Mouse (Mus musculus) kidney, embryonic 14.5 days (tissue): ENCODE results near the gene Pyy. TPM values are rescaled to one million over a fixed set of nuclear protein-coding genes. Genes with fewer than 3 reads are reported as not detected.

Source experiments
- ATAC-seq: fragments of 200-750 bp; cut with Nextera tagmentation; 2 replicates; pipeline ENCODE4 v1.8.0; 2017; ENCODE audit warnings: moderate number of reproducible peaks, mild to moderate bottlenecking, moderate TSS enrichment, moderate library complexity; ENCODE audit not compliant: low FRiP score, low TSS enrichment
- H3K27ac ChIP-seq: fragments of 300-500 bp; sonication (generic); 2 replicates; pipeline ENCODE4 v1.5.1; 2014; ENCODE audit warnings: low read depth, mild to moderate bottlenecking, low read length, moderate library complexity, mixed read lengths
- H3K27me3 ChIP-seq: fragments of 300-500 bp; sonication (generic); 2 replicates; pipeline ENCODE4 v1.6.1; 2014; ENCODE audit warnings: mild to moderate bottlenecking, low read length; ENCODE audit not compliant: control insufficient read depth, insufficient read depth
- H3K36me3 ChIP-seq: fragments of 300-500 bp; sonication (generic); 2 replicates; pipeline ENCODE4 v1.6.1; 2014; ENCODE audit warnings: low read length, mixed read lengths; ENCODE audit not compliant: control insufficient read depth, insufficient read depth
- H3K4me1 ChIP-seq: fragments of 300-500 bp; sonication (generic); 2 replicates; pipeline ENCODE4 v1.6.1; 2014; ENCODE audit warnings: low read length, mixed read lengths; ENCODE audit not compliant: control insufficient read depth, insufficient read depth
- H3K4me2 ChIP-seq: fragments of 300-500 bp; sonication (generic); replicated peaks from 2 replicates; pipeline ENCODE4 v1.6.1; 2014; ENCODE audit warnings: low read depth, mild to moderate bottlenecking, low read length
- H3K4me3 ChIP-seq: fragments of 300-500 bp; sonication (generic); 2 replicates; pipeline ENCODE4 v1.5.1; 2014; ENCODE audit warnings: mild to moderate bottlenecking, low read length
- H3K9ac ChIP-seq: fragments of 300-500 bp; sonication (generic); 2 replicates; pipeline ENCODE4 v1.6.1; 2014; ENCODE audit warnings: low read depth, mild to moderate bottlenecking, low read length, moderate library complexity
- H3K9me3 ChIP-seq: fragments of 300-500 bp; sonication (generic); 2 replicates; pipeline ENCODE4 v1.6.1; 2016; ENCODE audit warnings: low read length; ENCODE audit not compliant: control insufficient read depth
- WGBS: fragments of 180-500 bp; shearing (Covaris S2); extraction: QIAGEN DNeasy Blood & Tissue Kit; methylation state at CpG from one replicate; pipeline ENCODE4 v1.1.7; 2014; 5-methylcytosine and 5-hydroxymethylcytosine counted together
- polyA plus RNA-seq: library from polyadenylated mRNA; unstranded; fragments of >200 nt; fragmentation: Nextera tagmentation; extraction: Ambion mirVana; gene quantifications from 2 replicates; pipeline ENCODE4 v1.2.1, GENCODE M21; 2014

Pyy gene
- polyA plus RNA-seq, 1 experiment from 2014 or later, result not detected

GRCm38 (mm10) chr11:102087081-102087751 is 20.4 kb downstream of the Pyy start:
- Histone ChIP-seq H3K27me3 (no peaks in the 10 kb centered on the region), H3K4me3 (peak overlapping the region; percentile 73), H3K9me3 (no peaks in the 10 kb centered on the region), H3K9ac (peak overlapping the region; percentile 63), H3K4me1 (peaks cover 19% of the 10 kb centered on the region; the same call in 1 of the 2 replicates), H3K4me2 (peak overlapping the region; percentile 94), H3K36me3 (no peaks in the 10 kb centered on the region), H3K27ac (peak overlapping the region; percentile 69)
- ATAC-seq, result peak; percentile 67
- WGBS, result under 1% methylated on average over 39 of the region's 39 CpGs

- Histone ChIP-seq H3K27ac (peak overlapping the region; percentile 69; the same call in 1 of the 2 replicates), H3K4me3 (peak overlapping the region; percentile 73), H3K4me1 (peaks cover 19% of the 10 kb centered on the region; the same call in 1 of the 2 replicates), H3K9me3 (no peaks in the 10 kb centered on the region), H3K27me3 (no peaks in the 10 kb centered on the region), H3K36me3 (no peaks in the 10 kb centered on the region), H3K9ac (no peak overlapping the region), H3K4me2 (peak overlapping the region; percentile 94)
- 20% methylated on average over 3 of the region's 3 CpGs for WGBS
- no peak for ATAC-seq
These were observed 21.3 kb downstream of the Pyy start for GRCm38 (mm10) chr11:102086331-102086730.

GRCm38 (mm10) chr11:102084159-102084558 is 23.5 kb downstream of the Pyy start:
- Histone ChIP-seq H3K27ac (peak overlapping the region; percentile 69), H3K36me3 (no peaks in the 10 kb centered on the region), H3K4me1 (peaks cover 18% of the 10 kb centered on the region; the same call in 1 of the 2 replicates), H3K4me2 (0 out of 2 replicates have a peak overlapping the region, but pooled peaks have one; percentile 10), H3K27me3 (no peaks in the 10 kb centered on the region), H3K4me3 (no peak overlapping the region), H3K9ac (no peak overlapping the region), H3K9me3 (no peaks in the 10 kb centered on the region)
- 34% methylated on average over 7 of the region's 7 CpGs for WGBS
- ATAC-seq, result peak; percentile 33; the same call in 1 of the 2 replicates

- Histone ChIP-seq H3K36me3 (no peaks in the 10 kb centered on the region; the same call in 1 of the 2 replicates), H3K4me2 (no peak overlapping the region), H3K4me3 (no peak overlapping the region), H3K9ac (no peak overlapping the region), H3K9me3 (no peaks in the 10 kb centered on the region), H3K27me3 (no peaks in the 10 kb centered on the region), H3K27ac (no peak overlapping the region), H3K4me1 (peaks cover 16% of the 10 kb centered on the region; the same call in 1 of the 2 replicates)
- 69% methylated on average over 4 of the region's 4 CpGs for WGBS
- no peak for ATAC-seq
These were observed 24.4 kb downstream of the Pyy start for GRCm38 (mm10) chr11:102083193-102083592.

- Histone ChIP-seq H3K27ac (no peak overlapping the region), H3K4me3 (peak overlapping the region; percentile 36), H3K4me2 (peak overlapping the region; percentile 81), H3K9ac (peak overlapping the region; percentile 25; the same call in 1 of the 2 replicates), H3K9me3 (no peaks in the 10 kb centered on the region), H3K27me3 (no peaks in the 10 kb centered on the region), H3K4me1 (peaks cover 16% of the 10 kb centered on the region; the same call in 1 of the 2 replicates), H3K36me3 (peaks cover 4% of the 10 kb centered on the region; the same call in 1 of the 2 replicates)
- WGBS, result 1% methylated on average over 18 of the region's 18 CpGs
- ATAC-seq, result peak; percentile 90
These were observed 25.3 kb downstream of the Pyy start for GRCm38 (mm10) chr11:102082322-102082721.

GRCm38 (mm10) chr11:102073722-102074121 is 33.9 kb downstream of the Pyy start:
- WGBS, result 64% methylated on average over 14 of the region's 14 CpGs
- H3K27me3 ChIP-seq, result no peaks in the 10 kb centered on the region

GRCm38 (mm10) chr11:102072729-102073128 is 34.9 kb downstream of the Pyy start:
- Histone ChIP-seq H3K4me3 (no peak overlapping the region), H3K27me3 (no peaks in the 10 kb centered on the region), H3K9ac (no peak overlapping the region), H3K4me2 (no peak overlapping the region), H3K9me3 (no peaks in the 10 kb centered on the region), H3K36me3 (no peaks in the 10 kb centered on the region), H3K4me1 (0 out of 2 replicates have a peak, but pooled peaks cover 7% of the 10 kb centered on the region), H3K27ac (no peak overlapping the region)
- ATAC-seq, result no peak
- WGBS, result 82% methylated on average over 5 of the region's 5 CpGs

More at GRCm38 (mm10) chr11:102073722-102074121, 33.9 kb downstream of the Pyy start:
- Histone ChIP-seq H3K4me2 (no peak overlapping the region), H3K4me1 (0 out of 2 replicates have a peak, but pooled peaks cover 7% of the 10 kb centered on the region), H3K9ac (no peak overlapping the region), H3K9me3 (no peaks in the 10 kb centered on the region), H3K4me3 (no peak overlapping the region), H3K36me3 (peaks cover 4% of the 10 kb centered on the region; the same call in 1 of the 2 replicates), H3K27ac (no peak overlapping the region)
- ATAC-seq, result no peak

- Histone ChIP-seq H3K36me3 (no peaks in the 10 kb centered on the region), H3K9ac (no peak overlapping the region), H3K9me3 (no peaks in the 10 kb centered on the region), H3K4me2 (peak overlapping the region; percentile 26), H3K4me3 (no peak overlapping the region), H3K4me1 (0 out of 2 replicates have a peak, but pooled peaks cover 7% of the 10 kb centered on the region), H3K27ac (no peak overlapping the region), H3K27me3 (no peaks in the 10 kb centered on the region)
- 4% methylated on average over 13 of the region's 13 CpGs for WGBS
- 0 out of 2 replicates have a peak, but pooled peaks have one; percentile 12 for ATAC-seq
These were observed 37.2 kb downstream of the Pyy start for GRCm38 (mm10) chr11:102070426-102070825.

GRCm38 (mm10) chr11:102069633-102070032 is 38.0 kb downstream of the Pyy start:
- Histone ChIP-seq H3K9ac (no peak overlapping the region), H3K27me3 (no peaks in the 10 kb centered on the region), H3K4me2 (no peak overlapping the region), H3K36me3 (no peaks in the 10 kb centered on the region), H3K9me3 (no peaks in the 10 kb centered on the region), H3K27ac (no peak overlapping the region), H3K4me1 (0 out of 2 replicates have a peak, but pooled peaks cover 7% of the 10 kb centered on the region), H3K4me3 (no peak overlapping the region)
- WGBS, result 41% methylated on average over 11 of the region's 11 CpGs
- no peak for ATAC-seq
